Mouse (Mus musculus): Measurements from ENCODE around the gene Hdac9. TPM values are rescaled to one million over a fixed set of nuclear protein-coding genes. Genes with fewer than 3 reads are reported as not detected.

Gene Hdac9
- total RNA-seq (2014; rRNA removed; ENCODE audit: low replicate concordance): 15.7 and 18.3 TPM in 2 replicates
- polyA plus RNA-seq (2015; fragmentation: Nextera tagmentation; extraction: Ambion mirVana): 15.6 and 20.2 TPM in 2 replicates

- DNase-seq (ENCODE audit: low spot score) (no peak), ATAC-seq (ENCODE audit: insufficient read depth, low read depth) (no peak)
- Histone ChIP-seq H3K4me3 (ENCODE audit: low read depth, low read length) (no peak within 1 kb of the TSS), H3K9ac (replicated peaks; ENCODE audit: low read depth, low read length) (no peak within 1 kb of the TSS), H3K27me3 (ENCODE audit: control insufficient read depth, insufficient read depth, low read length) (no peaks in the 10 kb centered on the region), H3K4me1 (ENCODE audit: control insufficient read depth, insufficient read depth) (no peaks in the 10 kb centered on the region), H3K4me2 (ENCODE audit: low read depth, low read length) (no peak within 1 kb of the TSS), H3K36me3 (replicated peaks; ENCODE audit: control insufficient read depth, insufficient read depth, low read length) (no peaks in the 10 kb centered on the region), H3K27ac (ENCODE audit: low read depth) (no peak within 1 kb of the TSS), H3K9me3 (replicated peaks; ENCODE audit: control insufficient read depth, low read length) (no peaks in the 10 kb centered on the region)
- 23% methylated on average over 1 of the region's 1 CpGs for WGBS
- TF ChIP-seq CTCF (IDR thresholded peaks at IDR 0.05; ENCODE audit: low read depth): no peak
- no peak for TF ChIP-seq EP300 (IDR thresholded peaks at IDR 0.05; ENCODE audit: low read depth)
Measured at GRCm38 (mm10) chr12:34916995-34917394, at the start of gene Hdac9. TSS of gene Hdac9 (minus strand) at chr12:34917095.

GRCm38 (mm10) chr12:34949066-34949706 lies 32.3 kb upstream of the Hdac9 start:
- Histone ChIP-seq H3K36me3 (replicated peaks; ENCODE audit: control insufficient read depth, insufficient read depth, low read length) (no peaks in the 10 kb centered on the region), H3K27ac (ENCODE audit: low read depth) (no peak overlapping the region), H3K9me3 (replicated peaks; ENCODE audit: control insufficient read depth, low read length) (no peaks in the 10 kb centered on the region), H3K4me3 (ENCODE audit: low read depth, low read length) (no peak overlapping the region), H3K9ac (replicated peaks; ENCODE audit: low read depth, low read length) (no peak overlapping the region), H3K27me3 (ENCODE audit: control insufficient read depth, insufficient read depth, low read length) (no peaks in the 10 kb centered on the region), H3K4me1 (ENCODE audit: control insufficient read depth, insufficient read depth) (no peaks in the 10 kb centered on the region), H3K4me2 (ENCODE audit: low read depth, low read length) (no peak overlapping the region)
- 57% methylated on average over 6 of the region's 6 CpGs for WGBS
- no peak for DNase-seq (ENCODE audit: low spot score)
- TF ChIP-seq EP300 (IDR thresholded peaks at IDR 0.05; ENCODE audit: low read depth) (no peak), CTCF (IDR thresholded peaks at IDR 0.05; ENCODE audit: low read depth) (no peak)
- no peak for ATAC-seq (ENCODE audit: insufficient read depth, low read depth)

GRCm38 (mm10) chr12:34937918-34938317 lies 21.0 kb upstream of the Hdac9 start:
- 88% methylated on average over 1 of the region's 1 CpGs for WGBS
- Histone ChIP-seq H3K36me3 (replicated peaks; ENCODE audit: control insufficient read depth, insufficient read depth, low read length) (no peaks in the 10 kb centered on the region), H3K9me3 (replicated peaks; ENCODE audit: control insufficient read depth, low read length) (0 out of 2 replicates have a peak, but pooled peaks cover 4% of the 10 kb centered on the region), H3K9ac (replicated peaks; ENCODE audit: low read depth, low read length) (no peak overlapping the region), H3K27ac (ENCODE audit: low read depth) (no peak overlapping the region), H3K4me3 (ENCODE audit: low read depth, low read length) (no peak overlapping the region), H3K4me2 (ENCODE audit: low read depth, low read length) (no peak overlapping the region), H3K4me1 (ENCODE audit: control insufficient read depth, insufficient read depth) (no peaks in the 10 kb centered on the region), H3K27me3 (ENCODE audit: control insufficient read depth, insufficient read depth, low read length) (no peaks in the 10 kb centered on the region)
- TF ChIP-seq EP300 (IDR thresholded peaks at IDR 0.05; ENCODE audit: low read depth) (no peak), CTCF (IDR thresholded peaks at IDR 0.05; ENCODE audit: low read depth) (no peak)
- DNase-seq (ENCODE audit: low spot score) (no peak), ATAC-seq (ENCODE audit: insufficient read depth, low read depth) (no peak)

- H3K4me1 ChIP-seq (ENCODE audit: control insufficient read depth, insufficient read depth): no peaks in the 10 kb centered on the region
- no peak overlapping the region for H3K27ac ChIP-seq (ENCODE audit: low read depth)
- TF ChIP-seq EP300 (IDR thresholded peaks at IDR 0.05; ENCODE audit: low read depth) (no peak), CTCF (IDR thresholded peaks at IDR 0.05; ENCODE audit: low read depth) (no peak)
- no peak overlapping the region for H3K4me3 ChIP-seq (ENCODE audit: low read depth, low read length)
- H3K9ac ChIP-seq (replicated peaks; ENCODE audit: low read depth, low read length): no peak overlapping the region
- ATAC-seq (ENCODE audit: insufficient read depth, low read depth) (no peak), DNase-seq (ENCODE audit: low spot score) (no peak)
- H3K36me3 ChIP-seq (replicated peaks; ENCODE audit: control insufficient read depth, insufficient read depth, low read length): no peaks in the 10 kb centered on the region
- 72% methylated on average over 2 of the region's 2 CpGs for WGBS
- peaks cover 13% of the 10 kb centered on the region for H3K27me3 ChIP-seq (ENCODE audit: control insufficient read depth, insufficient read depth, low read length)
- no peaks in the 10 kb centered on the region for H3K9me3 ChIP-seq (replicated peaks; ENCODE audit: control insufficient read depth, low read length)
- no peak overlapping the region for H3K4me2 ChIP-seq (ENCODE audit: low read depth, low read length)
Measured at GRCm38 (mm10) chr12:34908008-34908407, 8.9 kb downstream of the Hdac9 start.

GRCm38 (mm10) chr12:34907506-34907850 lies 9.4 kb downstream of the Hdac9 start:
- Histone ChIP-seq H3K4me2 (ENCODE audit: low read depth, low read length) (peak overlapping the region; percentile 97), H3K27me3 (ENCODE audit: control insufficient read depth, insufficient read depth, low read length) (peaks cover 13% of the 10 kb centered on the region), H3K4me1 (ENCODE audit: control insufficient read depth, insufficient read depth) (no peaks in the 10 kb centered on the region), H3K9ac (replicated peaks; ENCODE audit: low read depth, low read length) (no peak overlapping the region), H3K4me3 (ENCODE audit: low read depth, low read length) (peak overlapping the region; percentile 80), H3K9me3 (replicated peaks; ENCODE audit: control insufficient read depth, low read length) (no peaks in the 10 kb centered on the region), H3K36me3 (replicated peaks; ENCODE audit: control insufficient read depth, insufficient read depth, low read length) (no peaks in the 10 kb centered on the region), H3K27ac (ENCODE audit: low read depth) (no peak overlapping the region)
- no peak for ATAC-seq (ENCODE audit: insufficient read depth, low read depth)
- TF ChIP-seq EP300 (IDR thresholded peaks at IDR 0.05; ENCODE audit: low read depth) (no peak), CTCF (IDR thresholded peaks at IDR 0.05; ENCODE audit: low read depth) (no peak)
- no peak for DNase-seq (ENCODE audit: low spot score)
- WGBS: 4% methylated on average over 10 of the region's 10 CpGs
